Mouse (Mus musculus): ENCODE results near the gene Samd8. TPM values are rescaled to one million over a fixed set of nuclear protein-coding genes. Genes with fewer than 3 reads are reported as not detected.
A peak's percentile ranks its signal among the peaks of the same experiment; 100 is the strongest.

The Samd8 gene
- polyA plus RNA-seq, 1 experiment from 2014 or later, result 10.7 TPM

DNA sequence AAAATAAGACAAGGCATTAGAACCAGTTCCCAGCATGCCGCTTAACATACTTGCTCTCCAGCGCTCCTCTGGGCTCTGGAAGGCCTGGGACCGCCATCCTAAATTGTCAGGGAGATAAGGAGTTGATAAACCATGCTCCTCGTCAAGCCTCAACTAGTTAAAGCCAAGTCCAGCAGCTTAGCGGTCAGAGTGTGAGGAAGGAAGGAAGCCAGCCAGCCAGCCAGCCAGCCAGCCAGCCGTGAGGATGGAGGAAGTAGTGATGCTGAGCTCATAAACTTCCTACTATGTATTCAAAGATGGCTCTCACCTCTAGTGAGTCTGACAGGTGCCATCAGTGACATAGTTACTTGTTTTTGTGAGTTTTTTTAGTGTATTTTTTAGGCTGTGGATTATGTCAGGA is 92.9 kb downstream of the Samd8 start:
- no peak for ATAC-seq (ENCODE audit: insufficient number of reproducible peaks, low FRiP score, low TSS enrichment, low read depth)
- Histone ChIP-seq H3K36me3 (peaks cover 85% of the 10 kb centered on the region), H3K4me2 (no peak overlapping the region)

DNA sequence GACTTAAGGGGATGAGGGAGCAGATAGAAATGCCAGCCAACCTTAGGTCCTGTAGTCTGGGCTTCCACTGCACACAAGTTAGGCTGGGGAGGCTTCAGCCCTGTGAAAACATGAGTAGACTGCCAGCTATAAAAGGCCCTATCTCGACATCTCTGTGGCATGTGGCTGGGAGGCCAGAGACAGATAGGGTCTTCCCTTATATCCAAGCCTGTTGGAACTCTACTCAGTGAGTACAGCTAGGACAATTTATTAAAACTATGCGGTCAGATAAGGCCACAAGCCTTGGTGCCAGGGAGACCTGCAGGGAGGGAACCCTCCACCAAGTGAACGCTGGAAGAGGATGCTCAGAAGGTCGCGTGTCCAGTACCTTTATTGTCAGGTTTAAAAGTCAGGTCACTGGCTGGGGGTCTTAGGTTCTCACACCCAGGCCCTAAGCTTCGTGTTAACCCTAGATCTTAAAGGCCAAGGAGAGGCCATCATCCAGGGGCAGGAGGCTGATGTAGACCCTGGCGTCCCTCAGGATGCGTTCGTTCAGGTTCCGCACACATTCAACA is 96.6 kb downstream of the Samd8 start:
- Histone ChIP-seq H3K4me1 (peaks cover 27% of the 10 kb centered on the region), H3K4me3 (peak overlapping the region; percentile 75), H3K36me3 (peaks cover 49% of the 10 kb centered on the region), H3K9me3 (no peaks in the 10 kb centered on the region), H3K9ac (no peak overlapping the region), H3K27me3 (no peaks in the 10 kb centered on the region), H3K27ac (peak overlapping the region; percentile 63; the same call in 1 of the 2 replicates), H3K4me2 (peak overlapping the region; percentile 100)
- WGBS, result 18% methylated on average over 10 of the region's 10 CpGs
- ATAC-seq (ENCODE audit: insufficient number of reproducible peaks, low FRiP score, low TSS enrichment, low read depth), result no peak

More for the DNA sequence above, 92.9 kb downstream of the Samd8 start:
- Histone ChIP-seq H3K9ac (no peak overlapping the region), H3K27me3 (no peaks in the 10 kb centered on the region), H3K4me3 (no peak overlapping the region), H3K4me1 (peaks cover 15% of the 10 kb centered on the region), H3K27ac (no peak overlapping the region), H3K9me3 (no peaks in the 10 kb centered on the region)
- WGBS, result 83% methylated on average over 6 of the region's 6 CpGs

GRCm38 (mm10) chr14:21847381-21848165 is 97.2 kb downstream of the Samd8 start:
- Histone ChIP-seq H3K4me2 (peak overlapping the region; percentile 100), H3K9me3 (no peaks in the 10 kb centered on the region), H3K27ac (peak overlapping the region; percentile 63), H3K4me1 (peaks cover 27% of the 10 kb centered on the region), H3K4me3 (peak overlapping the region; percentile 75), H3K9ac (peak overlapping the region; percentile 57), H3K36me3 (peaks cover 42% of the 10 kb centered on the region), H3K27me3 (no peaks in the 10 kb centered on the region)
- ATAC-seq (ENCODE audit: insufficient number of reproducible peaks, low FRiP score, low TSS enrichment, low read depth), result peak; percentile 53
- WGBS, result under 1% methylated on average over 50 of the region's 50 CpGs

Other genes with a start within 250 kb of the Samd8 start
- 0.47 and 2.1 TPM in 2 replicates for gene Dupd1, start 36.0 kb upstream of the Samd8 start, polyA plus RNA-seq (2015; fragmentation: Nextera tagmentation; extraction: Ambion mirVana)
- 0.20 and 1.6 TPM in 2 replicates for gene Dusp13, start 650 bp downstream of the Samd8 start, polyA plus RNA-seq (2015; fragmentation: Nextera tagmentation; extraction: Ambion mirVana)
- gene Vdac2, start 74.7 kb downstream of the Samd8 start, polyA plus RNA-seq (2015; fragmentation: Nextera tagmentation; extraction: Ambion mirVana), result 207 and 225 TPM in 2 replicates
- gene Comtd1, start 98.4 kb downstream of the Samd8 start, polyA plus RNA-seq (2015; fragmentation: Nextera tagmentation; extraction: Ambion mirVana), result 21.7 and 22.5 TPM in 2 replicates
- 16.1 and 21.6 TPM in 2 replicates for gene Zfp503, start 239.1 kb downstream of the Samd8 start, polyA plus RNA-seq (2015; fragmentation: Nextera tagmentation; extraction: Ambion mirVana)